Mouse (Mus musculus): Measurements from ENCODE around the gene Ampd3.

GRCm38 (mm10) chr7:110746087-110746562 is 21.9 kb upstream of the Ampd3 start:
- TF ChIP-seq CTCF (IDR thresholded peaks at IDR 0.05; ENCODE audit: extremely low read depth, insufficient read length, insufficient replicate concordance, low read depth, low read length) = no peak
- no peak for TF ChIP-seq POLR2A (IDR thresholded peaks at IDR 0.05; ENCODE audit: low read depth, low read length)

All from small intestine, adult 2 months (tissue).